Mouse (Mus musculus) megakaryocyte, adult 5-6 weeks (primary cell): ENCODE data around the gene Spem2. TPM values are rescaled to one million over a fixed set of nuclear protein-coding genes. Genes with fewer than 3 reads are reported as not detected.

Source experiments
- ATAC-seq: 2 replicates; pipeline ENCODE4 v1.8.0; 2016; ENCODE audit warnings: mild to moderate bottlenecking, inconsistent platforms; ENCODE audit not compliant: poor library complexity, severe bottlenecking
- total RNA-seq, 2 experiments: library from RNA; stranded (forward) in 1 of 2; stranded (reverse) in 1 of 2; fragments of 153-499, 151-499 nt in 1 of 2; fragments of 221-1000, 200-1000 nt in 1 of 2; gene quantifications; 2 replicates each; pipeline versions ENCODE4 v1.2.3 to v1.2.4; 2015 to 2017

Spem2 gene
- total RNA-seq, 2 experiments from 2014 or later: not detected

DNA sequence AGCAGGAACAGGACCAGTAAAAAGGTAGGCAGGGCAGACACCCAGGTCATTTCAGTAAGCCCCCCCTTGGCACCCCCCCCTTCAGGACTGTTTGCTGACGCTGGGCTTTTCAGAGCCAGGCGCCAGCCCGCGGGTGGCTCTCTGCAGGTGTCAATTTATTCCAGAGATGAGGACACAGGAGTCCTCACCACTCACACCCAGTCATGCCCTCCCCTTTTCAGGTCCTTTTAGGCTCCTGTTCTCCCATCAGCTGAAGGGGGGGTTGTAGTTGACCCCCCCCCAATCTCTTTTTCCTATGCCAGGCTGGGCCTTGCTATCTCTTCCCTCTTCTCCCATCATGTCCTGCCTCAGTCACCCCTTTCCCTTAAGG lies 17.7 kb upstream of the Spem2 start:
- no peak for ATAC-seq

DNA sequence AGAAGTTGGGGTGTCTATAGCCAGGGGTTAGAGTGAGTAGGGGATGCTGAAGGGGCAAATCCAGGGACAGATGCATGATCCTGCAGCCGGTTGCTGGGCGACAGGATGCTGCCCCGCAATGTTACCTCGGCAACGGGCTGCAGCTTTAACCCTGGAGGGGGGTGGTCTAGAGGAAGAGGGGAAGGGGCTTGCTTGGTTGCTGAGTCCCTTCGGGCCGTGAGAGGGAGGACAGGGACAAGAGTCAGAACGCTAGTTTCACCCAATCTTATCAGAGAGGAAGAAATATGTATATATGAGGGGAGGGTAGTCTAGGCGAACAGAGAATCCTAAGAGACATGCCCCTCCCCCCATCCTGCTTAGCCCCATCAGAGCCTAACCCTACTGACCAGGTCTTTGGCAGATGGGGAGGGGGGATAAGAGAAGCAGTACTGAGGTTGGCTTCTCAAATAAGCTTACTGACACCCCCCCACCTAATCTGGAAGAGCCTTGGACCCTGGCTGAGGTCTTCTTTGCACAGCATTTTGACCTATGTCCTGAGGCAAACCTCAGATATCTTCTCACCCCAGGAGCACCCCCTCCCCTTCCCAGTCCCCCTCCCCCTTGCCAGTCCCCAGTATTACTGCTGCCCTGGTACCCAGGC lies 17.2 kb upstream of the Spem2 start:
- ATAC-seq: no peak

DNA sequence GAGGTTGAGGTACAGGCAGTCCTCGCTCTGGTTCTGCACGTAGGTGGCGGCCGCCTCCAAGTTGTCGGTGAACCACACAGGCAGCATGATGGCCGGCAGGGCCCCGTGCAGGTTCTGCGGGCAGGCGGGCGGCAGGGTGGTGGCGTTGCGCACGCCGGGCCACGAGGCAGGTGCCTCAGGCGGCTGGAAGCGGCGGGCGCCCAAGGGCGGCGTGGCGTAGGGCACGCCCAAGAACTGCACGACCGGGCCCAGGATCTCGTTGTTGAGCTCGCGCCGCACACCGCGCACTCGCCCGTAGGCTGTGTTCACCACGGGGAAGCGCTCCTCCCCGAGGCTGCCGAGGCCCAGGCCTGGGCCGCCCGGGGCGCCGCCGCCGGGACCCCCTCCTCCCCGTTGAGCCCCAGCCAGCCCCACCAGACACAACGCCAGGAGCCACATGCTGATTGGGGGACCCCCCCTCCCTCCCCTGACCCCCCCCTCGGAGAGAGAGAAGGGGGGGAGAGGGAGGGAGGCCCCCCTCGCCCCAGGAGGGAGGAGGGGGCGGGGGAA lies 15.8 kb upstream of the Spem2 start:
- peak; percentile 39 for ATAC-seq

DNA sequence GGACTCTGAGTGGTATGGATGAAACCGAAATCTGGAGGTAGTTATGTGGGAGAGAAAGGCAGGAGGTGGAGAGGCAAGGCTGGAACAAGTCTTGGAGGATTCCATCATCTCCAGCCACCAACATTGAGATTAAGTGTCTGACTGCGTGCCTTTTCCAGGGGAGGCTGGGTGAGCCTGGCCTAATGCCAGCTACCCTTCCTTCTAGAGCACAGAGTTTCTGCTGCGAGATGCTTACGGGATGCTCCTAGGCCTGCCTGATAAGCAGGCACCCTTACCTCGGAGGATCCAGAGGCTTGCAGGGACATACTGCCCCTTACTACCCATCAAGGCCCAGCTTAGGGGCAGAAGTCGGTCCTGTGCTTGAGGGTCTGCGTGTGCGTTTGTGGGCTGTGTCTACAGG lies 15.3 kb upstream of the Spem2 start:
- no peak for ATAC-seq

DNA sequence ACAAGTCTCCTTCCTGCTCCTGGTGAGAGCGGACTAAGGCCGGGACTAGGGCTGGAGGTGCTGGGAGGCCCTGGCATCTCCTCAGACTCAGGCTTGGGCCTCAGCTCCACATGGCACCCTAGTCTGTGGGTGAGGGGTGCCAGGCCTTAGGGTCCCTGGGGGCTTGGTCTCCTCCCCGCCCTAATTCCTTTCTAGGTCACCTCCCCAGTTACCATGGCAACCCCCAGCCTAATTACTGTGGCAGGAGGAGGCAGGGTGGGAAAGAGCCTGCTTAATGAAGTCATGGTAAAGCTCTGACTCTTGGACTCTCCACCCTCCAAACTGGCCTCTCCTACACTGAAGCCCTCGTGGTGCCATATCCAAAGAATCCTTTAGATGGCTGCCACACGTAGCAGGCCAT lies 10.6 kb upstream of the Spem2 start:
- ATAC-seq: no peak

DNA sequence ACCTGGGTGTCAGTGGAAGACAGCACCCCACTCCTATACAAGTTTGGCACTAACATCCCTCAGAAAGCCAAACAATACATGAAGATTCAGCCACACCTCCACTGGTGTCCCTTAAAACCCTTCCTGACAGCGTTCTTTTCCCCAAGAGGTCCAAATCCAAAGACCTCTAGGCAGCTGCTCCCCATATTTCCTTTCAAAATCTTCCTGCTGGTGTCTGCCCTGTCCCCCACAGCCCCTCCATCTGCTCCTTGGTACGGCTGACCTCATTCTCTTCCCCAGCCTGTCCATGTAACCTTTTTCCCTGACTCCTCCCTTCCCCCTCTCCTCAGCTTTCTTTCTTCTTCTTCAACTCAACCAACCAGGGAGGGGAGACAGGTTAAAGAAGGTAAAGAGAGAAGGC lies 5.2 kb upstream of the Spem2 start:
- no peak for ATAC-seq

DNA sequence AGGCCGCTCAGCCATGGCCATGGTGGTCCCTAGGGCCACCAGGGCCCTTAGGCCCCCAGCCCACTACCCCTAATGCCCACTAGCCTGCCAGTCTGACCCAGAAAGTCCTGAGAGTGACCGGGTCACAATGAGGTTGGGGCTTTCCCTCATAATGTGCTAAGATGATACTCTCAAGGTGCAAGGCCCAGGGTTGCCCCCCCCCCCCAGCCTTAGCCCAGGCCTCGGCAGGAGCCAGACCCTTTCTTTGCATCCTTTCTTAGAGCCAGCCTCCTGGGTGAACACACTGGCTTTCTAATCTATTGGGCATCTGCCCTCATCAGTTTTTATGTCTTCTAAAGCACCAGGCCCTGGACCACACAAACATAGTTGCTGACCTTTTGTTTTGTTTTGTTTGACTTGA lies 3.8 kb upstream of the Spem2 start, which contains the start of gene Spem1:
Gene Spem1, minus strand, starts transcription at position 101 of the 400 bp plus-strand sequence.
- no peak for ATAC-seq

DNA sequence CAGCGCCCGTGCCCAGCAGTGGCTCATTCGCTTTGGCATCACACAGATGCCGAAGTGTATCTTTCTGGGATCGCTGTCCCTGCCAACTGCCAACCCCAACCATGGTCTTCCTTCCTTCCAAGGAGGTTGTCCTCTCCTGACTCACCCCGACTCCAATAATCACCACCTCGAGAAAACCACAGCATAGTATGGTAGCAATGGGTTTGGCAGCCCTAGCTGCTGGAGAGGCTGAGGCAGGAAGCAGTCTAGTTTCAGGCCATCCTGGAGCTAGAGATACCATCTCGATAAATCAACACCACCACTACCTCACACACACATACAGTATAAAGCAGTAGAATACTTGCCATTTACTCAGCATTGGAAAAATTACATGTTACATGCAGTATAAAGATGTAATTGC lies 606 bp upstream of the Spem2 start:
- no peak for ATAC-seq

DNA sequence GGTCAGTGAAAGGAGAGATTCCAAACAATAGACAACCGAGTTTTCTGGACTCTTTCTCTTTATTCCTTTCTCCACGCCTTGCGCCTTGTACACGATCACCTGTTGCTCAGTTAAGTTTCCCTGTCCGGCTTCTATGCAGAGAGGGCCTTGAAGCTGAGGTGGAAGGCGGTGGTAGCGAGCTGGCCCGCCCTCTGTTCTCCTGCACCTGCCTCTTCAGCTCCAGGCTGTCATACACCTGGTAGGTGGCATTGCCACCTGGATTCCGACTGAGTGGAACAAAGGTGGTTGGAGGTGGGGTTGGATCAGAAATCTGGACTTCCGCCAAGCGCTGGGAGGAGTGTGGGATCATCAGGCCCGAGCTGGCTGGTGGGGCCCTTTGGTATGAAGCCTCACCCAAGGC lies 1.7 kb downstream of the Spem2 start:
- no peak for ATAC-seq

DNA sequence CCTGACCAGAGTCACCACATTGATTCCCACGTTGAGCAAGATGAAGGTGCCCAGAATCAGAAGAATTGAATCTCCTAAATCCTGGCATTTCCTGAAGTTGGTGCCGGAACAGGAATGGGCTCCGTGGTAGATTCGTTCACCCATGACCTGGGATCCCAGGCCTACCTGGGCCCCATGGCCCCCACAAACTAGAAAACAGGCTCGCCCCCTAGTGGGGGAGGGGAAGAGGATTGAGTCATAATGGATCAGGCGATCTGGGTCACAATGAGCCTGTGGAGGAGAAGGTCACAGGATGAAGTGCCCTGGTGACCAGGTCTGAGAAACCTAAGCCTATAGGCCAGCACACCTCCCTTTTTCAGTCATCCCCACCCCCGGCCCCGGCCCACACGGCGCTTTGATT lies 3.1 kb downstream of the Spem2 start, which contains the start of gene Gm39566:
Gene Gm39566, minus strand, starts transcription at position 144 of the 400 bp plus-strand sequence.
- no peak for ATAC-seq

DNA sequence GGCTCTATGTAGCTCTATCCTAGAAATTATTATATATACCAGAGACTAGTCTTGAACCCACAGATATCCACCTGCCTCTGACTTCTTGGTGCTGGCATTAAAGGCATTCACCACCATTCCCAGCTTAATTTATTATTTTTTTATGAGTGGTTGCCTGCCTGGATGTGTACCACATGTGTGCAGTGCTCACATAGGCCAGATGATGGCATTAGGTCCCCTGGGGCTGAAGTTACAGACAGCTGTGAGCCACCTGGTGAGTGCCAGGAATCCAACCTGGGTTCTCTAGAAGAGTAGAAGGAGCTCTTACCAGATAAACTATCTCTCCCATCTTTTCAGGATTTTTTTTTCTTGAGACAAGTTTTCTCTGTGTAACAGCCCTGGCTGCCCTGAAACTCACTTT lies 8.0 kb downstream of the Spem2 start:
- no peak for ATAC-seq

DNA sequence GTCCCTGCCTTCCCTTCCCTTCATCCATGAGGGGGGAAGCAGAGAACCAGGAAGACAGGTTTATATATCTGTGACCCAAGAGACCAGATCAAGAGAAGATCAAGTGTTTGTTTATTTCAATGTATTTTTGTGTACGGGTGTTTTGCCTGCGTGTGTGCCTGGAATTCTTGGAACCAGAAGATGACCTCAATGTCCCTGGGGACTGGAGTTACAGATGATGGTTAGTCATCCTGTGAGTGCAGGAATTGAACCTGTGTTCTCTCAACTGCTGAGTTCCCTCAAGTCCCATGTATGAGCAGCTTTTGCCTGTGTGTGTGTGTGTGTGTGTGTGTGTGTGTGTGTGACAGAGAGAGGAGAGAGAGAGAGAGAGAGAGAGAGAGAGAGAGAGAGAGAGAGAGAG lies 10.6 kb downstream of the Spem2 start:
- no peak for ATAC-seq

DNA sequence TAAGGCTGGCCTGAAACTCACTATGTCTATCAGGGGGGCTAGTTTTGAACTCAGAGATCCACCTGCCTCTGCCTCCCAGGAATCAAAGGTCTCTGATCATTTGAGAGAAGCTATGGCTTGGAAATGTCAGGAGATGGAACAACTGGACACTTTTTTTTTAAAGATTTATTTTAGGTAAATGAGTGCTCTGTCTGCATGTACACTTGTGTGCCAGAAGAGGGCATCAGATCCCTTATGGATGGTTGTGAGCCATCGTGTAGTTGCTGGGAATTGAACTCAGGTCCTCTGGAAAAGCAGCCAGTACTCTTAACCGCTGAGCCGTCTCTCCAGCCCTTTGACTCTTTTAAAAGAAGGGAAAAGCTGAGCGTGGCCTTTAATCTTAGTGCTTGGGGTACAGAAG lies 11.9 kb downstream of the Spem2 start:
- no peak for ATAC-seq

DNA sequence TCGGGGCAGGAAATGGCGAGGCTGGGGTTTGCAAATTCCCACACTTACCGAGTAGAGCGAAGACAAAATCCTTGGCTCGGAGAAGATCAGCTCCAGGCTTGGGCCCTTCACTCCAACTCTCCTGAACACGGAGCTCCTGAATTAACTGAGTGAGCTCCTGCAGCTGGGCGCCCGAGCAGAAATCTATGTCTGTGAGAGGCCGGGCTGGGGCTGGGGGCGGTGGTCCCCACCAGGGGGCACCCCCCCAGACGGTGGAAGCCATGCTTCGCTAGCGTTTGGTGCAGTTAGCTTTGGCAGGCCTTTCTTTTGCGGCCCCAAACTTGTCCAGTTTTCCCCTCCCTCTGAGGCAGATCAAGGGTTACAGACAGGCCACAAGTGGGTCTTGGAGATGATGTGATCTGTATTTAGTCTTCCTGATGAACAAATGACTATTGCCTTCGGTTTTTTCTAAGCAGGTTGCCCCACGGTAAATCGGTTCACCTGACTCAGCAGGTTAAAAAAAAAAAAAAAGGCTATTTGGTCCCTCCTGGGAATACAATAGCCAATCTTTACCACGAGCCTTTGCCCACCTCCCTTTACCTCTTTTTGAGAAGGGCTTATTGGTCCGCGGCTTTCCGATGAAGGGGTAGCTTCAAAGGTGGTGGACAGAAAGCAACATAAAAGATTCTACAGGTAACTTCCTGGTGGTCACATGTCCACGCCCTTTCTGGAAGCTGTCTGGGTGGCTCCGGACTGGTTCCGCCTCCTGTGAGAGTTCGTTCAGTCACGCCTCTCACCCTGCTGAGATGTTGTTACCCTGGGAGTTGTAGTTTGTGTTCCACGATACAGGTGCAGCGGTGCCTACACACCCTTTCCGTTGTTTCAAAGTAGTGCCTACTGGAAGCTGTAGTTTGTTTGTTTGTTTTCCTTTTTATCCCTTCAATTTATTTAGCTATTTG lies 13.0 kb downstream of the Spem2 start, which contains the start of gene Tmem102:
Gene Tmem102, minus strand, starts transcription at position 653 of the 938 bp plus-strand sequence.
- no peak for ATAC-seq

DNA sequence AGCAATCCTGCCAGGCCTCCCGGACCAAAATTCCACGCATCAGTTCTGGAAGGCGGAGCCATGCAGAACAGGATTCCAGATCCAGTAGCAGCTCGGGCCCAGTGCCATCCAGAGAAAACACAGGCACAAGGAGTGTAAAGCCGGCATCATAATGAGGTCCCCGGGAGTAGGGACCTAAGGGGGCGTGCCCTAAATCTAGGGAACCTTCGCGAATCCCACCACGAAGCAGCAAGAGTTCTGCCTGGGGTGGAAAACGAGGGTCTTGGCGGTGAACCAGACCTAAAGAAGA lies 13.7 kb downstream of the Spem2 start:
- ATAC-seq: no peak

DNA sequence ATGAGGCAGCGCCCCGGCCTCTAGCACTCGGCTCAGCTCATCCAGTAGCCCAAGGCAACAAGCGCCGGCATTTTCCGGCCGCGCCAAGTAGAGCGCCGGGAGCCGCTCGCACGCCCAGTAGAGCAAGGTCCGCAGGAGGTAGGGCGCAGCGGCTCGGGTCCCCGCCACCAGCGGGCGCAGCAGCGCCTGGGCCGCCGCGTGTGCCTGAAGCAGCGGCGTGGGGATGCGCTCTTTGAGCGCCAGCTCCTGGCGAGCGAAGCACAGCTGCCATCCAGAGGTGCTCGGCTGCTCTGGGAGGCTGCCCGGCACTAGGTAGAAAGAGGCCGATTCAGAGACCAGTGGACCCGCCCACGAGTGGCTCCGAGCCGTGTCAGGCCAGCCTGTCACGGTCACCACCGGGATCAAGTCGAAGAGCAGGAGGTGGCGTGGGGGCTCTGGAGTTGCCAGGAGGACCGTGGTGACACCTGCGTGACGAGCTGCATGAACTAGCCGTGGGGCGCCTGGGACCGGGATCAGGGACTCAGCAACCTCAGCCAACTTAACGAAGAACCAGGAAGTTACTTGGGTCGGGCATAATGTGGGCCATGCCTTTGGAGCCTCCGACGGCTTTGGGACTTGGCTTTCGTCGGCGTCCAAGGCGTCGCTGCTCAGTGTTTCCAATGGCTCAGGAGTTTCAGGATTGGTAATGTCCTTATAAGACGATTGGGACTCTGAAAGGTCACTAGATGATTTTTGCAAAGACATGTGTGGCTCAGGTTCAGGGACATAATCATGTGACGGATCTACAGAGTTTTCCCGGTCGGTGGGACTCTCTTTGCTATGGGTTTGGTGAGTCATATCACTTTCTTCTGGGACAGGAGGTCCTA lies 14.2 kb downstream of the Spem2 start:
- peak; percentile 83 for ATAC-seq

DNA sequence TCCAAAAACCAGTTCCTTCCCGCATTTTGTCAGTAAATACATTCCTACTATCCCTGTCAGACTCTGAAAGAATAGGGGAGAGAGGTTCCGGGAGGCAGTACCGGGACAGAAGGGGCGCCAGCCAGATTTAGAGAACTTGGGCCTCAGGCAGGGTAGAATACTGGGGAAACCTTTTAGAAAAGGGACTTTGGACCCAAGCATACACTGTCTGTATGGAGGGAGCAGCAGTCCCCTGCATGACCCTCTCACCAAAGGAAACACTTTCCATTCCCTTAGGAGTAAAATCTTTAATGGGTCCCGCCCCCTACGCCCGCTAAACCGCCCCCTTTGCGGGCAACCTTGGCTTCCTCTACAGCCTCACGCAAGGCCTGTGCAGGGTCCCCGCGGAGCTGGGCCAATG lies 14.9 kb downstream of the Spem2 start:
- peak; percentile 7; the same call in 1 of the 2 replicates for ATAC-seq

DNA sequence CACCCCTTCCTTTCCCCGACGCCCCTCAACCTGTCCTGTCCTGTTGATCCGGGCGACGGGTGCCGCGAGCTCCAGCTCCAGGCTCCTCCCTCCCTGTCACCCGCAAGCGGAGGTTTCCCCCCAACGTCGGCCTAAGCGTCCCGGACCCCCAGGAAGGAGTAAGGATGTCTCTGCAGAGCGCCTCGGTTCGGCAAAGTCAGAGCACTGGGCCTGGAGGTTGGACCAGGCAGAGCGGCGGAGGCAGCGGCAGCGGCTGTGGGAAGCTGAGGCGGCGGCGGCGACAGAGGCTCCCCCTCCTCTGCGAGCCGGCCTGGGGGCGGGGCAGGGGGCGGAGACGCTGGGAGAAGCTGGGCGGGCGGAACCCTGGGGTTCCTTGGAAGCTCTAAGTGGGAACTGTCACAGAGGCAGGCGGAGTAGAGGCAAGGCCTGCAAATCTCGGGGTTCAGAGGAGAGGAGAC lies 15.6 kb downstream of the Spem2 start:
- ATAC-seq: peak; percentile 51

DNA sequence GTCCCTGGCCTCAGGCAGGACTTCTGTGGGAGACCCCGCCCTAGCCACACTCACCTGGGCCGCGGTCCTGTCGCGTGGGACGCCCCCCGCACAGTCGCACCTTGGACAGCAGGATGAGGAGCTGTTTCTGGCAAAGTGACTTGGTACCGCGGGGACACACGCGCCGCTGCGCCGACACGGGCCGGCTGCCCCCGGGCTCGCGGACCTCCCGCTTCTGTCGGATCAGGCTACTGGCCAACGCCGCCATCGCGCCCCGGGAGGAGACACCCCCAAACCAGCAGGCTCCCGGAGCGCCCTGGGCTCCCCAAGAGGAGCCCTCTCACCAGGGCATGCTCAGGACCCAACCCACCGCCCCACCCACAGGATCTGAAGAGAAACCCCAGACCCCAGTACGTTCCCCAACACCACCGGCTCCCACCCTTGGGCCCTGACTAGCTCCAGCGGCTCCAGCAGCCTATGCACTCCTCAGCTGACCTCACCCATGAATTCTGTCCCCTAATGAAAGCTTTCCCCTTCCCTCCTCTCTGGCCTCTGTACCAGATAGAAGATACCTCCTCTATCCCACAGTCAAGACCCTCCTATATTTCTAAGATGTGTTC lies 16.8 kb downstream of the Spem2 start, which contains the start of gene Fgf11:
Gene Fgf11, minus strand, starts transcription at position 479 of the 599 bp plus-strand sequence.
- ATAC-seq: no peak
